Mouse (Mus musculus): ENCODE measurements at regions not wholly inside any gene's neighbourhood (a gene's known extent, or its start where the extent isn't known, plus 50 kb on each side); places are given as distances from the start of the nearest gene placed in this dataset.

GRCm38 (mm10) chr11:52557836-52558235 lies 161.6 kb downstream of the 9530068E07Rik start:
- no peaks in the 10 kb centered on the region for H3K9me3 ChIP-seq
- no peak overlapping the region for H3K9ac ChIP-seq (replicated peaks)
- WGBS = 99% methylated on average over 3 of the region's 3 CpGs
- H3K4me3 ChIP-seq (replicated peaks) = no peak overlapping the region
- H3K4me2 ChIP-seq (replicated peaks) = no peak overlapping the region
- H3K4me1 ChIP-seq (replicated peaks) = peaks cover 4% of the 10 kb centered on the region; the same call in 1 of the 2 replicates
- ATAC-seq = no peak
- no peaks in the 10 kb centered on the region for H3K36me3 ChIP-seq
- H3K27ac ChIP-seq = no peak overlapping the region
- no peaks in the 10 kb centered on the region for H3K27me3 ChIP-seq

GRCm38 (mm10) chr11:52558782-52559181 lies 162.6 kb downstream of the 9530068E07Rik start:
- no peak for ATAC-seq
- 62% methylated on average over 5 of the region's 5 CpGs for WGBS
- H3K36me3 ChIP-seq = no peaks in the 10 kb centered on the region
- no peak overlapping the region for H3K4me2 ChIP-seq (replicated peaks)
- H3K27ac ChIP-seq = no peak overlapping the region
- H3K27me3 ChIP-seq = no peaks in the 10 kb centered on the region
- H3K4me1 ChIP-seq (replicated peaks) = peaks cover 4% of the 10 kb centered on the region; the same call in 1 of the 2 replicates
- H3K9me3 ChIP-seq = no peaks in the 10 kb centered on the region
- no peak overlapping the region for H3K9ac ChIP-seq (replicated peaks)
- no peak overlapping the region for H3K4me3 ChIP-seq (replicated peaks)

GRCm38 (mm10) chr11:52561281-52561680 lies 165.1 kb downstream of the 9530068E07Rik start:
- no peaks in the 10 kb centered on the region for H3K36me3 ChIP-seq
- H3K27me3 ChIP-seq = no peaks in the 10 kb centered on the region
- no peak overlapping the region for H3K4me3 ChIP-seq (replicated peaks)
- no peak overlapping the region for H3K27ac ChIP-seq
- ATAC-seq = peak; percentile 62
- WGBS = 63% methylated on average over 7 of the region's 7 CpGs
- H3K9me3 ChIP-seq = no peaks in the 10 kb centered on the region
- H3K4me2 ChIP-seq (replicated peaks) = no peak overlapping the region
- no peak overlapping the region for H3K9ac ChIP-seq (replicated peaks)
- peaks cover 11% of the 10 kb centered on the region for H3K4me1 ChIP-seq (replicated peaks)

GRCm38 (mm10) chr11:52565457-52565856 lies 169.2 kb downstream of the 9530068E07Rik start:
- Histone ChIP-seq H3K36me3 (no peaks in the 10 kb centered on the region), H3K27ac (no peak overlapping the region), H3K27me3 (no peaks in the 10 kb centered on the region), H3K4me2 (replicated peaks) (no peak overlapping the region), H3K9me3 (no peaks in the 10 kb centered on the region), H3K9ac (replicated peaks) (no peak overlapping the region), H3K4me3 (replicated peaks) (no peak overlapping the region), H3K4me1 (replicated peaks) (peaks cover 25% of the 10 kb centered on the region)
- 12% methylated on average over 1 of the region's 1 CpGs for WGBS
- ATAC-seq = no peak

GRCm38 (mm10) chr11:52566026-52566425 lies 169.8 kb downstream of the 9530068E07Rik start:
- ATAC-seq = no peak
- Histone ChIP-seq H3K4me2 (replicated peaks) (no peak overlapping the region), H3K9ac (replicated peaks) (no peak overlapping the region), H3K4me3 (replicated peaks) (no peak overlapping the region), H3K27me3 (no peaks in the 10 kb centered on the region), H3K9me3 (no peaks in the 10 kb centered on the region), H3K36me3 (no peaks in the 10 kb centered on the region), H3K4me1 (replicated peaks) (peaks cover 29% of the 10 kb centered on the region), H3K27ac (no peak overlapping the region)
- WGBS = 82% methylated on average over 9 of the region's 9 CpGs

GRCm38 (mm10) chr11:52567945-52568687 lies 171.9 kb downstream of the 9530068E07Rik start:
- no peak for ATAC-seq
- Histone ChIP-seq H3K4me3 (replicated peaks) (no peak overlapping the region), H3K4me2 (replicated peaks) (no peak overlapping the region), H3K9ac (replicated peaks) (no peak overlapping the region; the same call in 1 of the 2 replicates), H3K4me1 (replicated peaks) (peaks cover 32% of the 10 kb centered on the region), H3K9me3 (no peaks in the 10 kb centered on the region), H3K27me3 (no peaks in the 10 kb centered on the region), H3K27ac (peak overlapping the region; percentile 32), H3K36me3 (no peaks in the 10 kb centered on the region)
- WGBS = 43% methylated on average over 13 of the region's 13 CpGs

- no peak overlapping the region for H3K4me3 ChIP-seq (replicated peaks)
- no peaks in the 10 kb centered on the region for H3K9me3 ChIP-seq
- H3K27me3 ChIP-seq = no peaks in the 10 kb centered on the region
- 53% methylated on average over 1 of the region's 1 CpGs for WGBS
- no peak overlapping the region for H3K9ac ChIP-seq (replicated peaks)
- no peak for ATAC-seq
- no peak overlapping the region for H3K27ac ChIP-seq
- H3K36me3 ChIP-seq = no peaks in the 10 kb centered on the region
- H3K4me1 ChIP-seq (replicated peaks) = peaks cover 32% of the 10 kb centered on the region
- no peak overlapping the region for H3K4me2 ChIP-seq (replicated peaks)
Measured at GRCm38 (mm10) chr11:52568794-52569193, 172.6 kb downstream of the 9530068E07Rik start.

GRCm38 (mm10) chr11:52569759-52570158 lies 173.5 kb downstream of the 9530068E07Rik start:
- ATAC-seq = no peak
- Histone ChIP-seq H3K27me3 (no peaks in the 10 kb centered on the region), H3K4me3 (replicated peaks) (no peak overlapping the region), H3K36me3 (no peaks in the 10 kb centered on the region), H3K9ac (replicated peaks) (no peak overlapping the region), H3K4me1 (replicated peaks) (peaks cover 32% of the 10 kb centered on the region), H3K4me2 (replicated peaks) (no peak overlapping the region), H3K27ac (no peak overlapping the region), H3K9me3 (no peaks in the 10 kb centered on the region)
- WGBS = 72% methylated on average over 10 of the region's 10 CpGs

- Histone ChIP-seq H3K4me2 (replicated peaks) (no peak overlapping the region), H3K27ac (no peak overlapping the region), H3K9me3 (no peaks in the 10 kb centered on the region), H3K4me3 (replicated peaks) (no peak overlapping the region), H3K27me3 (no peaks in the 10 kb centered on the region), H3K36me3 (no peaks in the 10 kb centered on the region), H3K9ac (replicated peaks) (no peak overlapping the region), H3K4me1 (replicated peaks) (no peaks in the 10 kb centered on the region)
- 44% methylated on average over 9 of the region's 9 CpGs for WGBS
- ATAC-seq = no peak
Measured at GRCm38 (mm10) chr11:52578471-52578870, 182.2 kb downstream of the 9530068E07Rik start.

- WGBS = 74% methylated on average over 13 of the region's 13 CpGs
- no peaks in the 10 kb centered on the region for H3K9me3 ChIP-seq
- H3K27ac ChIP-seq = no peak overlapping the region
- no peaks in the 10 kb centered on the region for H3K4me1 ChIP-seq (replicated peaks)
- no peaks in the 10 kb centered on the region for H3K27me3 ChIP-seq
- no peak overlapping the region for H3K9ac ChIP-seq (replicated peaks)
- no peak for ATAC-seq
- no peak overlapping the region for H3K4me3 ChIP-seq (replicated peaks)
- H3K4me2 ChIP-seq (replicated peaks) = no peak overlapping the region
- H3K36me3 ChIP-seq = no peaks in the 10 kb centered on the region
Measured at GRCm38 (mm10) chr11:52579764-52580377, 183.6 kb downstream of the 9530068E07Rik start.

- H3K27ac ChIP-seq = no peak overlapping the region
- H3K4me2 ChIP-seq (replicated peaks) = no peak overlapping the region
- H3K36me3 ChIP-seq = no peaks in the 10 kb centered on the region
- no peaks in the 10 kb centered on the region for H3K27me3 ChIP-seq
- no peak overlapping the region for H3K9ac ChIP-seq (replicated peaks)
- 78% methylated on average over 9 of the region's 9 CpGs for WGBS
- no peak overlapping the region for H3K4me3 ChIP-seq (replicated peaks)
- no peak for ATAC-seq
- no peaks in the 10 kb centered on the region for H3K4me1 ChIP-seq (replicated peaks)
- peaks cover 13% of the 10 kb centered on the region for H3K9me3 ChIP-seq
Measured at GRCm38 (mm10) chr11:52591596-52592180, 172.7 kb upstream of the Fstl4 start.

GRCm38 (mm10) chr11:52594092-52594491 lies 170.3 kb upstream of the Fstl4 start:
- no peak overlapping the region for H3K4me3 ChIP-seq (replicated peaks)
- no peak overlapping the region for H3K9ac ChIP-seq (replicated peaks)
- H3K4me2 ChIP-seq (replicated peaks) = no peak overlapping the region
- no peak overlapping the region for H3K27ac ChIP-seq
- ATAC-seq = no peak
- no peaks in the 10 kb centered on the region for H3K27me3 ChIP-seq
- WGBS = 91% methylated on average over 4 of the region's 4 CpGs
- no peaks in the 10 kb centered on the region for H3K4me1 ChIP-seq (replicated peaks)
- peaks cover 17% of the 10 kb centered on the region for H3K9me3 ChIP-seq
- no peaks in the 10 kb centered on the region for H3K36me3 ChIP-seq

All from midbrain, embryonic 13.5 days (tissue).